Mouse (Mus musculus): ENCODE results near the gene Saysd1.

- TF ChIP-seq CTCF (IDR thresholded peaks at IDR 0.05 in 2 of 3, conservative IDR thresholded peaks at IDR 0.05 in 1 of 3; ENCODE audit: control insufficient read depth in 1 of 3, insufficient read depth in 1 of 3, low read depth in 2 of 3, low read length in 3 of 3, poor library complexity in 1 of 3, severe bottlenecking in 1 of 3) = no peak
- TF ChIP-seq EP300 (IDR thresholded peaks at IDR 0.05; ENCODE audit: low read depth in 1 of 2, low read length in 2 of 2) = no peak
- no peak for TF ChIP-seq ETS1 (IDR thresholded peaks at IDR 0.05; ENCODE audit: low read depth, low read length)
- TF ChIP-seq POLR2A (IDR thresholded peaks at IDR 0.05; ENCODE audit: control insufficient read depth in 1 of 2, insufficient read depth in 1 of 2, low read depth in 1 of 2, low read length in 2 of 2, poor library complexity in 1 of 2) = no peak
- no peak for TF ChIP-seq HCFC1 (IDR thresholded peaks at IDR 0.05; ENCODE audit: low read depth, low read length)
- no peak for TF ChIP-seq NRF1 (IDR thresholded peaks at IDR 0.05; ENCODE audit: insufficient read depth, low read depth, low read length, poor library complexity, severe bottlenecking)
- TF ChIP-seq CHD2 (IDR thresholded peaks at IDR 0.05; ENCODE audit: low read length) = no peak
- no peak for TF ChIP-seq MEF2A (IDR thresholded peaks at IDR 0.05; ENCODE audit: extremely low read depth, insufficient replicate concordance, low read depth, low read length, poor library complexity, severe bottlenecking)
- no peak for TF ChIP-seq E2F4 (IDR thresholded peaks at IDR 0.05; ENCODE audit: borderline replicate concordance, low read depth, low read length)
- no peak for TF ChIP-seq BHLHE40 (IDR thresholded peaks at IDR 0.05; ENCODE audit: borderline replicate concordance, low read depth, low read length)
- no peak for TF ChIP-seq USF2 (IDR thresholded peaks at IDR 0.05; ENCODE audit: borderline replicate concordance in 1 of 2, insufficient read depth in 1 of 2, low read depth in 1 of 2, low read length in 2 of 2)
- no peak for TF ChIP-seq TBP (IDR thresholded peaks at IDR 0.05; ENCODE audit: low read depth, low read length)
Observed at GRCm38 (mm10) chr14:20172509-20172908, 34.2 kb upstream of the Saysd1 start.

Measured in MEL (cell line).